Mouse (Mus musculus): ENCODE measurements around the gene Urad. TPM values are rescaled to one million over a fixed set of nuclear protein-coding genes. Genes with fewer than 3 reads are reported as not detected.

The Urad gene
- polyA plus RNA-seq, 1 experiment from 2014 or later, result not detected

GRCm38 (mm10) chr5:147354985-147355384 is 32.7 kb upstream of the Urad start:
- H3K9ac ChIP-seq (ENCODE audit: low read depth, low read length), result no peak overlapping the region

GRCm38 (mm10) chr5:147354161-147354780 is 32.0 kb upstream of the Urad start:
- no peaks in the 10 kb centered on the region for H3K4me1 ChIP-seq (ENCODE audit: control insufficient read depth, insufficient read depth, low read depth, low read length)
- no peak overlapping the region for H3K27ac ChIP-seq (ENCODE audit: low read depth, low read length)
- no peak for ATAC-seq
- WGBS, result 65% methylated on average over 17 of the region's 17 CpGs
- H3K4me2 ChIP-seq (ENCODE audit: low read length), result no peak overlapping the region
- H3K4me3 ChIP-seq (ENCODE audit: low read length), result no peak overlapping the region
- no peaks in the 10 kb centered on the region for H3K9me3 ChIP-seq (ENCODE audit: control insufficient read depth, low read length)
- peak overlapping the region; percentile 3; the same call in 1 of the 2 replicates for H3K9ac ChIP-seq (ENCODE audit: low read depth, low read length)
- no peaks in the 10 kb centered on the region for H3K36me3 ChIP-seq (ENCODE audit: control insufficient read depth, insufficient read depth, low read length)
- no peaks in the 10 kb centered on the region for H3K27me3 ChIP-seq (replicated peaks; ENCODE audit: control insufficient read depth, insufficient read depth, low read length)

More at GRCm38 (mm10) chr5:147354985-147355384, 32.7 kb upstream of the Urad start:
- Histone ChIP-seq H3K36me3 (ENCODE audit: control insufficient read depth, insufficient read depth, low read length) (no peaks in the 10 kb centered on the region), H3K4me3 (ENCODE audit: low read length) (no peak overlapping the region), H3K27me3 (replicated peaks; ENCODE audit: control insufficient read depth, insufficient read depth, low read length) (no peaks in the 10 kb centered on the region), H3K4me2 (ENCODE audit: low read length) (no peak overlapping the region), H3K27ac (ENCODE audit: low read depth, low read length) (no peak overlapping the region), H3K9me3 (ENCODE audit: control insufficient read depth, low read length) (no peaks in the 10 kb centered on the region), H3K4me1 (ENCODE audit: control insufficient read depth, insufficient read depth, low read depth, low read length) (no peaks in the 10 kb centered on the region)
- 66% methylated on average over 8 of the region's 8 CpGs for WGBS
- ATAC-seq, result no peak

GRCm38 (mm10) chr5:147351931-147352330 is 29.7 kb upstream of the Urad start:
- Histone ChIP-seq H3K9ac (ENCODE audit: low read depth, low read length) (no peak overlapping the region), H3K4me3 (ENCODE audit: low read length) (no peak overlapping the region), H3K36me3 (ENCODE audit: control insufficient read depth, insufficient read depth, low read length) (no peaks in the 10 kb centered on the region), H3K27ac (ENCODE audit: low read depth, low read length) (no peak overlapping the region), H3K27me3 (replicated peaks; ENCODE audit: control insufficient read depth, insufficient read depth, low read length) (no peaks in the 10 kb centered on the region), H3K4me2 (ENCODE audit: low read length) (no peak overlapping the region), H3K9me3 (ENCODE audit: control insufficient read depth, low read length) (no peaks in the 10 kb centered on the region), H3K4me1 (ENCODE audit: control insufficient read depth, insufficient read depth, low read depth, low read length) (no peaks in the 10 kb centered on the region)
- no peak for ATAC-seq
- 92% methylated on average over 8 of the region's 8 CpGs for WGBS

- WGBS, result 88% methylated on average over 1 of the region's 1 CpGs
- H3K27ac ChIP-seq (ENCODE audit: low read depth, low read length), result no peak overlapping the region
- H3K36me3 ChIP-seq (ENCODE audit: control insufficient read depth, insufficient read depth, low read length), result no peaks in the 10 kb centered on the region
- no peak overlapping the region for H3K4me2 ChIP-seq (ENCODE audit: low read length)
- H3K4me3 ChIP-seq (ENCODE audit: low read length), result no peak overlapping the region
- H3K27me3 ChIP-seq (replicated peaks; ENCODE audit: control insufficient read depth, insufficient read depth, low read length), result no peaks in the 10 kb centered on the region
- no peaks in the 10 kb centered on the region for H3K4me1 ChIP-seq (ENCODE audit: control insufficient read depth, insufficient read depth, low read depth, low read length)
- no peak overlapping the region for H3K9ac ChIP-seq (ENCODE audit: low read depth, low read length)
- no peak for ATAC-seq
- H3K9me3 ChIP-seq (ENCODE audit: control insufficient read depth, low read length), result no peaks in the 10 kb centered on the region
Observed at GRCm38 (mm10) chr5:147345981-147346380, 23.7 kb upstream of the Urad start.

GRCm38 (mm10) chr5:147343904-147344303 is 21.7 kb upstream of the Urad start:
- H3K4me1 ChIP-seq (ENCODE audit: control insufficient read depth, insufficient read depth, low read depth, low read length), result no peaks in the 10 kb centered on the region
- H3K9me3 ChIP-seq (ENCODE audit: control insufficient read depth, low read length), result no peaks in the 10 kb centered on the region
- H3K4me3 ChIP-seq (ENCODE audit: low read length), result no peak overlapping the region
- no peak for ATAC-seq
- no peak overlapping the region for H3K4me2 ChIP-seq (ENCODE audit: low read length)
- H3K27me3 ChIP-seq (replicated peaks; ENCODE audit: control insufficient read depth, insufficient read depth, low read length), result no peaks in the 10 kb centered on the region
- WGBS, result 89% methylated on average over 10 of the region's 10 CpGs
- H3K36me3 ChIP-seq (ENCODE audit: control insufficient read depth, insufficient read depth, low read length), result no peaks in the 10 kb centered on the region
- no peak overlapping the region for H3K9ac ChIP-seq (ENCODE audit: low read depth, low read length)
- no peak overlapping the region for H3K27ac ChIP-seq (ENCODE audit: low read depth, low read length)

GRCm38 (mm10) chr5:147342901-147343300 is 20.7 kb upstream of the Urad start:
- Histone ChIP-seq H3K36me3 (ENCODE audit: control insufficient read depth, insufficient read depth, low read length) (no peaks in the 10 kb centered on the region), H3K9ac (ENCODE audit: low read depth, low read length) (no peak overlapping the region), H3K27me3 (replicated peaks; ENCODE audit: control insufficient read depth, insufficient read depth, low read length) (no peaks in the 10 kb centered on the region), H3K4me2 (ENCODE audit: low read length) (no peak overlapping the region), H3K9me3 (ENCODE audit: control insufficient read depth, low read length) (no peaks in the 10 kb centered on the region), H3K4me3 (ENCODE audit: low read length) (no peak overlapping the region), H3K4me1 (ENCODE audit: control insufficient read depth, insufficient read depth, low read depth, low read length) (no peaks in the 10 kb centered on the region), H3K27ac (ENCODE audit: low read depth, low read length) (no peak overlapping the region)
- ATAC-seq, result no peak
- 89% methylated on average over 6 of the region's 6 CpGs for WGBS

- H3K4me2 ChIP-seq (ENCODE audit: low read length), result no peak overlapping the region
- 75% methylated on average over 13 of the region's 13 CpGs for WGBS
Observed at GRCm38 (mm10) chr5:147340741-147341414, 18.6 kb upstream of the Urad start.

GRCm38 (mm10) chr5:147339560-147339959 is 17.3 kb upstream of the Urad start:
- H3K4me1 ChIP-seq (ENCODE audit: control insufficient read depth, insufficient read depth, low read depth, low read length), result no peaks in the 10 kb centered on the region
- no peaks in the 10 kb centered on the region for H3K36me3 ChIP-seq (ENCODE audit: control insufficient read depth, insufficient read depth, low read length)
- no peak overlapping the region for H3K4me2 ChIP-seq (ENCODE audit: low read length)
- no peaks in the 10 kb centered on the region for H3K9me3 ChIP-seq (ENCODE audit: control insufficient read depth, low read length)
- no peak for ATAC-seq
- WGBS, result 82% methylated on average over 10 of the region's 11 CpGs
- H3K9ac ChIP-seq (ENCODE audit: low read depth, low read length), result no peak overlapping the region
- no peaks in the 10 kb centered on the region for H3K27me3 ChIP-seq (replicated peaks; ENCODE audit: control insufficient read depth, insufficient read depth, low read length)
- H3K27ac ChIP-seq (ENCODE audit: low read depth, low read length), result no peak overlapping the region
- H3K4me3 ChIP-seq (ENCODE audit: low read length), result no peak overlapping the region

More at GRCm38 (mm10) chr5:147340741-147341414, 18.6 kb upstream of the Urad start:
- Histone ChIP-seq H3K27ac (ENCODE audit: low read depth, low read length) (no peak overlapping the region), H3K4me3 (ENCODE audit: low read length) (no peak overlapping the region), H3K36me3 (ENCODE audit: control insufficient read depth, insufficient read depth, low read length) (no peaks in the 10 kb centered on the region), H3K27me3 (replicated peaks; ENCODE audit: control insufficient read depth, insufficient read depth, low read length) (no peaks in the 10 kb centered on the region), H3K9ac (ENCODE audit: low read depth, low read length) (no peak overlapping the region), H3K4me1 (ENCODE audit: control insufficient read depth, insufficient read depth, low read depth, low read length) (no peaks in the 10 kb centered on the region), H3K9me3 (ENCODE audit: control insufficient read depth, low read length) (no peaks in the 10 kb centered on the region)
- no peak for ATAC-seq

- no peaks in the 10 kb centered on the region for H3K4me1 ChIP-seq (ENCODE audit: control insufficient read depth, insufficient read depth, low read depth, low read length)
- no peak overlapping the region for H3K4me2 ChIP-seq (ENCODE audit: low read length)
- H3K27me3 ChIP-seq (replicated peaks; ENCODE audit: control insufficient read depth, insufficient read depth, low read length), result no peaks in the 10 kb centered on the region
- H3K9me3 ChIP-seq (ENCODE audit: control insufficient read depth, low read length), result no peaks in the 10 kb centered on the region
- H3K4me3 ChIP-seq (ENCODE audit: low read length), result no peak overlapping the region
- ATAC-seq, result no peak
- 54% methylated on average over 9 of the region's 9 CpGs for WGBS
- no peak overlapping the region for H3K9ac ChIP-seq (ENCODE audit: low read depth, low read length)
- H3K27ac ChIP-seq (ENCODE audit: low read depth, low read length), result no peak overlapping the region
- no peaks in the 10 kb centered on the region for H3K36me3 ChIP-seq (ENCODE audit: control insufficient read depth, insufficient read depth, low read length)
Observed at GRCm38 (mm10) chr5:147338967-147339366, 16.7 kb upstream of the Urad start.
